Mouse (Mus musculus): ENCODE results near the gene Nrcam.

DNA sequence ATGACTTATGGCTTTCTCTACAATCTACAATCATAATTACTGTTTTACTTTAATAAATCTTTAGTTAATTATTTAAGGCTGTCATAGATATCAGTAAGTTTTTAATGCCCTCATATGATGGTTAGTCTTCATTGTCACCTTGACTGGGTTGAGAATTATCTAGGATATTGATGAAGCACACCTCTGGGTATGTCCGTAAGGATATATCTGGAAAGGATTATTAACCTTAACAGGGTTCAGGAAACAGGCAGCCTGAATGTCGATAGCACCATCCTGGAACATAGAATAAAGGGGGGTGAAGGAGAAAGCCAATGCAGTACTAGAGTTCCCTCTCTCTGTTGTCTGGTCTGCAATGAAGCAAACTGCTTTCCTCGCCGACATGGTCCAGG, 94.2 kb downstream of the Nrcam start:
- TF ChIP-seq POLR2A (IDR thresholded peaks at IDR 0.05; ENCODE audit: borderline replicate concordance, low read depth, low read length) (no peak), CTCF (IDR thresholded peaks at IDR 0.05; ENCODE audit: low read depth, low read length) (no peak)

Data from bone marrow macrophage, adult 2 months (primary cell).